Mouse (Mus musculus) embryonic stem cell, embryonic (primary cell): Measurements from ENCODE around the gene Cdk18.

Experiments used
- CTCF ChIA-PET, 4 experiments: fragments of 300-600 bp in 2 of 4; fragments of 350-600 bp in 2 of 4; sonication (Branson Sonifier 250); formaldehyde crosslinking; loops; one replicate each; lab custom pipeline; 2022; ENCODE audit warnings: inconsistent platforms in 2 of 4; lab: Charles Lee
- POLR2A ChIA-PET, 4 experiments: fragments of 300-600 bp in 2 of 4; fragments of 350-600 bp in 2 of 4; sonication (Branson Sonifier 250); formaldehyde crosslinking; loops; one replicate each; lab custom pipeline; 2022; ENCODE audit warnings: antibody characterized with exemption in 4 of 4, inconsistent platforms in 1 of 4; lab: Charles Lee

The Cdk18 gene

GRCm38 (mm10) chr1:132067261-132068255, 71.9 kb downstream of the Cdk18 start, which contains the start of gene Mfsd4a:
Gene Mfsd4a (minus strand): TSS chr1:132068062.
- CTCF ChIA-PET: interaction anchor here (0.5 to 1.3 kb wide), 15 partner anchors 18 to 323 kb away, joined by 3 to 11 read pairs (median 3); no protein-coding TSS in a partner anchor

GRCm38 (mm10) chr1:132065475-132066172, 73.9 kb downstream of the Cdk18 start:
- CTCF ChIA-PET: interaction anchor here in 2 of 4 experiments (0.9 to 1.2 kb wide), 2 partner anchors 16 to 92 kb away, joined by 3 read pairs; no protein-coding TSS in a partner anchor
- POLR2A ChIA-PET: interaction anchor here in 2 of 4 experiments (0.8 to 1.6 kb wide), 4 partner anchors 13 to 58 kb away, joined by 3 to 11 read pairs (median 4); partner anchors contain the start of gene Elk4 (in 1 of the 2)

More at GRCm38 (mm10) chr1:132067261-132068255, 71.9 kb downstream of the Cdk18 start, which contains the start of gene Mfsd4a:
- POLR2A ChIA-PET: interaction anchor here in 3 of 4 experiments (0.5 to 2.1 kb wide), 14 partner anchors 11 to 540 kb away, joined by 3 to 7 read pairs (median 4); partner anchors contain the start of genes Elk4 (in 2 of the 3) and Fam72a (in 1 of the 3)

DNA sequence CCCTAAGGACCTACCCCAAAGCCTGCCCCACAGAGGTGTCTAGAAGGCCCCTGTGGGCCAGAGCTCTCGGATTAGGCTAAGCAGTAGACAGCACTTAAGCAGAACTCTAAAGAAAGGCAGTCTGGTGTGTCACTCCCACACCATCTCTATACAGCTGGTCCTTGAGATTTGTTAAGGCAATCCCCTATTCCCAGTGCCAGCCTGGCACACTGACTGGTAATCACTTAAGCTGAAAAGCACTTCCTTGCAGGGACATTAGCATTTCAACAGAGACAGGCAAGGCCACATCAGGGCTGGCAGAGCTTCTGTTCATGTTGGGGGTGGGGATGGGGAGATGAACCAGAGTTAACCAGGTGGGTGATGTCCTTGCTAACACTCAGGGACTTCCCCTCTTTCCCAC, 74.5 kb downstream of the Cdk18 start:
- POLR2A ChIA-PET: interaction anchor here in 3 of 4 experiments (0.6 to 1.6 kb wide), 5 partner anchors 12 to 116 kb away, joined by 3 to 11 read pairs (median 4); partner anchors contain the start of gene Elk4 (in 1 of the 3)
- CTCF ChIA-PET: interaction anchor here in 2 of 4 experiments (0.6 kb wide), 2 partner anchors 98 to 378 kb away, joined by 3 read pairs; no protein-coding TSS in a partner anchor

DNA sequence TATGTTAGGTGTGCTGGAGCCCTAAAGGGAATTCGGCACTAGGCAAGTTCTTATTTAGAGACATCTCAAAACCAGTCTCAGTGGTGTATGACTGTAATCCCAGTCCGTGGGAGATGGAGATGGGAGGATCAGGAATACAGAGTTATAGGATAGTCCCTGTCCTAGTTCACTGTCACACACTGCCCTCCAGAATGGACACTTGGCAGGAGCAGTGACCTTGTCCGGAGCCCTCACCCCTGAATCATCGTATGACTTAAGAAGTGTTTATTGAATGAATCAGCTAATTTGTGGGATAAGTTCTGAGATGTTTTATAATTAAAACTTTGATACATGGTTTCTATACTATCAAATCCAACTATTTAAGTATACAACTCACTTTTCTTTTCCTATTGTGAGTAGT, 76.4 kb downstream of the Cdk18 start:
- POLR2A ChIA-PET: interaction anchor here in 1 of 4 experiments (1.7 kb wide), 1 partner anchor 11 kb away, joined by 4 read pairs; no protein-coding TSS in a partner anchor
- CTCF ChIA-PET: interaction anchor here in 1 of 4 experiments (0.9 kb wide), 1 partner anchor 18 kb away, joined by 3 read pairs; no protein-coding TSS in a partner anchor
